Mouse (Mus musculus): ENCODE measurements around the gene Catsper3. TPM values are rescaled to one million over a fixed set of nuclear protein-coding genes. Genes with fewer than 3 reads are reported as not detected.

The Catsper3 gene
- polyA plus RNA-seq, 1 experiment, result 0.05 TPM

- Histone ChIP-seq H3K4me3 (ENCODE audit: insufficient read depth, poor library complexity, severe bottlenecking) (no peak overlapping the region), H3K27me3 (ENCODE audit: control insufficient read depth, insufficient read depth, insufficient read length) (no peaks in the 10 kb centered on the region), H3K79me2 (ENCODE audit: control insufficient read depth, insufficient read depth) (no peaks in the 10 kb centered on the region), H3K36me3 (ENCODE audit: control insufficient read depth, insufficient read depth) (no peaks in the 10 kb centered on the region), H3K79me3 (ENCODE audit: low read depth) (no peaks in the 10 kb centered on the region), H3ac (ENCODE audit: control insufficient read depth, insufficient read length, low read depth) (no peak overlapping the region)
- no peak for TF ChIP-seq USF1 (IDR thresholded peaks at IDR 0.05; ENCODE audit: low read depth)
Measured at GRCm38 (mm10) chr13:55760576-55760975, 23.8 kb upstream of the Catsper3 start.

GRCm38 (mm10) chr13:55761486-55761885, 22.9 kb upstream of the Catsper3 start:
- TF ChIP-seq CEBPB (IDR thresholded peaks at IDR 0.05; ENCODE audit: low read depth) (no peak), USF1 (IDR thresholded peaks at IDR 0.05; ENCODE audit: low read depth) (no peak), MAX (IDR thresholded peaks at IDR 0.05) (no peak), MYOD1 (IDR thresholded peaks at IDR 0.05; ENCODE audit: control insufficient read depth, insufficient read length, low read depth) (no peak), MYOG (IDR thresholded peaks at IDR 0.05; ENCODE audit: control insufficient read depth, extremely low read depth, insufficient read length) (no peak), CTCF (IDR thresholded peaks at IDR 0.05; ENCODE audit: control insufficient read depth, insufficient read depth, insufficient read length) (no peak), FOSL1 (IDR thresholded peaks at IDR 0.05; ENCODE audit: insufficient read depth, low read length, poor library complexity, severe bottlenecking) (no peak)
- no peaks in the 10 kb centered on the region for H3K27me3 ChIP-seq (ENCODE audit: control insufficient read depth, insufficient read depth, insufficient read length)
- H3ac ChIP-seq (ENCODE audit: control insufficient read depth, insufficient read length, low read depth), result no peak overlapping the region
- no peak overlapping the region for H3K4me3 ChIP-seq (ENCODE audit: insufficient read depth, poor library complexity, severe bottlenecking)
- H3K79me2 ChIP-seq (ENCODE audit: control insufficient read depth, insufficient read depth), result no peaks in the 10 kb centered on the region
- no peaks in the 10 kb centered on the region for H3K79me3 ChIP-seq (ENCODE audit: low read depth)
- no peaks in the 10 kb centered on the region for H3K36me3 ChIP-seq (ENCODE audit: control insufficient read depth, insufficient read depth)

- H3K4me3 ChIP-seq (ENCODE audit: insufficient read depth, poor library complexity, severe bottlenecking), result no peak overlapping the region
- H3K79me2 ChIP-seq (ENCODE audit: control insufficient read depth, insufficient read depth), result no peaks in the 10 kb centered on the region
- no peaks in the 10 kb centered on the region for H3K79me3 ChIP-seq (ENCODE audit: low read depth)
- TF ChIP-seq CEBPB (IDR thresholded peaks at IDR 0.05; ENCODE audit: low read depth), result no peak
- TF ChIP-seq MYOD1 (IDR thresholded peaks at IDR 0.05; ENCODE audit: control insufficient read depth, insufficient read length, low read depth), result no peak
- TF ChIP-seq FOSL1 (IDR thresholded peaks at IDR 0.05; ENCODE audit: insufficient read depth, low read length, poor library complexity, severe bottlenecking), result no peak
- no peak for TF ChIP-seq CTCF (IDR thresholded peaks at IDR 0.05; ENCODE audit: control insufficient read depth, insufficient read depth, insufficient read length)
- no peak for TF ChIP-seq USF1 (IDR thresholded peaks at IDR 0.05; ENCODE audit: low read depth)
- TF ChIP-seq MAX (IDR thresholded peaks at IDR 0.05), result no peak
- TF ChIP-seq MYOG (IDR thresholded peaks at IDR 0.05; ENCODE audit: control insufficient read depth, extremely low read depth, insufficient read length), result no peak
- no peaks in the 10 kb centered on the region for H3K36me3 ChIP-seq (ENCODE audit: control insufficient read depth, insufficient read depth)
- H3K27me3 ChIP-seq (ENCODE audit: control insufficient read depth, insufficient read depth, insufficient read length), result no peaks in the 10 kb centered on the region
- no peak overlapping the region for H3ac ChIP-seq (ENCODE audit: control insufficient read depth, insufficient read length, low read depth)
Measured at GRCm38 (mm10) chr13:55774352-55774751, 10.0 kb upstream of the Catsper3 start.

GRCm38 (mm10) chr13:55775056-55775455, 9.3 kb upstream of the Catsper3 start:
- TF ChIP-seq CEBPB (IDR thresholded peaks at IDR 0.05; ENCODE audit: low read depth) (no peak), MAX (IDR thresholded peaks at IDR 0.05) (no peak), USF1 (IDR thresholded peaks at IDR 0.05; ENCODE audit: low read depth) (no peak), CTCF (IDR thresholded peaks at IDR 0.05; ENCODE audit: control insufficient read depth, insufficient read depth, insufficient read length) (no peak), MYOG (IDR thresholded peaks at IDR 0.05; ENCODE audit: control insufficient read depth, extremely low read depth, insufficient read length) (no peak), FOSL1 (IDR thresholded peaks at IDR 0.05; ENCODE audit: insufficient read depth, low read length, poor library complexity, severe bottlenecking) (no peak), MYOD1 (IDR thresholded peaks at IDR 0.05; ENCODE audit: control insufficient read depth, insufficient read length, low read depth) (no peak)

GRCm38 (mm10) chr13:55786120-55786519, 1.8 kb downstream of the Catsper3 start:
- no peaks in the 10 kb centered on the region for H3K27me3 ChIP-seq (ENCODE audit: control insufficient read depth, insufficient read depth, insufficient read length)
- no peaks in the 10 kb centered on the region for H3K79me3 ChIP-seq (ENCODE audit: low read depth)
- H3K79me2 ChIP-seq (ENCODE audit: control insufficient read depth, insufficient read depth), result no peaks in the 10 kb centered on the region
- H3K36me3 ChIP-seq (ENCODE audit: control insufficient read depth, insufficient read depth), result no peaks in the 10 kb centered on the region
- H3ac ChIP-seq (ENCODE audit: control insufficient read depth, insufficient read length, low read depth), result no peak overlapping the region
- H3K4me3 ChIP-seq (ENCODE audit: insufficient read depth, poor library complexity, severe bottlenecking), result no peak overlapping the region
- no peak for TF ChIP-seq MYOG (IDR thresholded peaks at IDR 0.05; ENCODE audit: control insufficient read depth, extremely low read depth, insufficient read length)

More at GRCm38 (mm10) chr13:55775056-55775455, 9.3 kb upstream of the Catsper3 start:
- no peaks in the 10 kb centered on the region for H3K79me3 ChIP-seq (ENCODE audit: low read depth)
- no peak overlapping the region for H3K4me3 ChIP-seq (ENCODE audit: insufficient read depth, poor library complexity, severe bottlenecking)
- no peaks in the 10 kb centered on the region for H3K36me3 ChIP-seq (ENCODE audit: control insufficient read depth, insufficient read depth)
- no peak overlapping the region for H3ac ChIP-seq (ENCODE audit: control insufficient read depth, insufficient read length, low read depth)
- no peaks in the 10 kb centered on the region for H3K27me3 ChIP-seq (ENCODE audit: control insufficient read depth, insufficient read depth, insufficient read length)
- no peaks in the 10 kb centered on the region for H3K79me2 ChIP-seq (ENCODE audit: control insufficient read depth, insufficient read depth)

- Histone ChIP-seq H3K27me3 (ENCODE audit: control insufficient read depth, insufficient read depth, insufficient read length) (peaks cover 25% of the 10 kb centered on the region), H3ac (ENCODE audit: control insufficient read depth, insufficient read length, low read depth) (no peak overlapping the region), H3K36me3 (ENCODE audit: control insufficient read depth, insufficient read depth) (no peaks in the 10 kb centered on the region), H3K79me2 (ENCODE audit: control insufficient read depth, insufficient read depth) (no peaks in the 10 kb centered on the region), H3K4me3 (ENCODE audit: insufficient read depth, poor library complexity, severe bottlenecking) (no peak overlapping the region), H3K79me3 (ENCODE audit: low read depth) (no peaks in the 10 kb centered on the region)
- no peak for TF ChIP-seq MYOG (IDR thresholded peaks at IDR 0.05; ENCODE audit: control insufficient read depth, extremely low read depth, insufficient read length)
- TF ChIP-seq FOSL1 (IDR thresholded peaks at IDR 0.05; ENCODE audit: insufficient read depth, low read length, poor library complexity, severe bottlenecking), result no peak
- no peak for TF ChIP-seq CTCF (IDR thresholded peaks at IDR 0.05; ENCODE audit: control insufficient read depth, insufficient read depth, insufficient read length)
- no peak for TF ChIP-seq MYOD1 (IDR thresholded peaks at IDR 0.05; ENCODE audit: control insufficient read depth, insufficient read length, low read depth)
- no peak for TF ChIP-seq CEBPB (IDR thresholded peaks at IDR 0.05; ENCODE audit: low read depth)
- no peak for TF ChIP-seq MAX (IDR thresholded peaks at IDR 0.05)
- no peak for TF ChIP-seq USF1 (IDR thresholded peaks at IDR 0.05; ENCODE audit: low read depth)
Measured at GRCm38 (mm10) chr13:55801246-55801645, 16.9 kb downstream of the Catsper3 start.

Data from C2C12 (cell line).